Mouse (Mus musculus) 3T3-L1 (cell line): ENCODE data around the gene Lrrc8e.

Experiments
- DNase-seq: peaks from one replicate; pipeline ENCODE4 v3.0.0-alpha.2; 2015; ENCODE audit warnings: low read depth, low spot score

Lrrc8e gene

DNA sequence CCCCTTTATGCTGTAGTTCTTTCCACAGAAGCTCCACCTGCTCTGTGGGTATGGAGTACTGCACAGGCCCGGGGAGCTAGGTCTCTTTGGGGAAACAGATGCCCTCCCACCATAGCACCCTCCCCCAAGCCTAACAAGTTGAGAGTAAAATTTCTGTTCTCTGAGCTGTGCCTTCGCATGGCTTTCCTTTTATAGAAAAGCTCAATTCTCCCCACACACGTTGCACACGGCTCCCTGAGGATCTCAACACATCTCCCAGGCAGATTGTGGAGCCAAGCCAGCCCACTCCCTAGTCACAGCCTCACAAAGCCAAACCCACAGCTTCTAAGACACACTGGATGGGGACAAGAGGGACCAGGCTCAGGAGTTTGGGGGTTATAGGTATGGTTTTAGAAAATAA is 30.3 kb downstream of the Lrrc8e start:
- DNase-seq: no peak

DNA sequence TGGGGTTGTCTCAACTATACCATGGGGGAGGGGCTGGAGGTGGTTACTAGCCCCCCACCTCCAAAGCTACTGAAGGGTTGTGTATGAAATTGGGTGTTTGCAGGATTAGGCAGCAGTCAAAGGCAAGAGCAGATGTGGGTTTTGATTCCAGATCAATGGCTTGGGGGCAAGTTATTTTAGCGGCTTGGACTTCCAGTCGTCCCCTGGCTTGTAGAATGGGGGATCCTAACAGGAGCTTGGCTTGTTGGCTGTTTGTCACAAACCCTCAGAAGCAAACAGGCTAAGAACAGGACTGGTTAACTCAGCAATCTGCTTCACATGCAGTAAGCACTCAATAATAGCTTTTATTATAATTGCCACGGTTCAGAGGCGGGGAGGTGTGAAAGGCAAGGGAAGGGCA is 30.7 kb downstream of the Lrrc8e start:
- DNase-seq: no peak

DNA sequence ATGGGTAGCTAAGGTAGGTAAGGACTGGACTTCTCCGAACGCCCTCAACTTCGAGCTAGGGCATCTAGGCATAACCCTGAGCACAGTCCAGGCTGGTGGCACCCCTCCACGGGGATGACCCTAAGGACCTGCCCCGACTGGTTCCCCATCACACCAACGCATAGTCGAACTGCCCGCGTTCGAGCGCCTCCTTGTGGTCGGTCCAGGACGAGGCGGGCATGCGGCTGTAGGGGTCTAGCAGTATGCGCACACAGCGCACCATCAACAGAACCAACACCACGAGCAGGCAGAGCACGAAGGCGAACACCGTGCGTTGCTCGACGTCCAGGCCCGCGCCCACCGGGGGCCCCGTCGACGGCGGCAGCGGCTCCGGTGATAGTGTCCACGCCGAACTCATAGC is 31.6 kb downstream of the Lrrc8e start:
- DNase-seq: peak; percentile 89

DNA sequence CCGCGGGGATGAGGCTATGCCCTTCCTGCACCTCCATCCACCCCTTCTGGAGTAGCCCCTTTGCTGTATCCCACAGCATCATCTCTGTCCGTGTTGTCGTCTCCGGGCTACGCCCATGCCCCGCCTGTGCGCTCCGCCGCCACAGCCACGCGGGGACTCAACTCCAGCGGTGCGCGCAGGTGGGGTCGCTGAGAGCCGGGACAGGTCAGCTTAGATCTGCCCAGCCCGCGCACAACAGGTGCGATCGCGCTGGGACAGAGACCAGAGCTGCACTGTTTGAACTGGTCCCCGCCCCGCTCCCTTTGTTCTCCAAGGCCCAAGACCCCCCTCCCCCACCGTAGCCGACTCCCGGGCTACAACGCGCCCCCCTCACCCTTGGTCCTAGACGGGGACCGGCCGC is 32.1 kb downstream of the Lrrc8e start:
- no peak for DNase-seq

DNA sequence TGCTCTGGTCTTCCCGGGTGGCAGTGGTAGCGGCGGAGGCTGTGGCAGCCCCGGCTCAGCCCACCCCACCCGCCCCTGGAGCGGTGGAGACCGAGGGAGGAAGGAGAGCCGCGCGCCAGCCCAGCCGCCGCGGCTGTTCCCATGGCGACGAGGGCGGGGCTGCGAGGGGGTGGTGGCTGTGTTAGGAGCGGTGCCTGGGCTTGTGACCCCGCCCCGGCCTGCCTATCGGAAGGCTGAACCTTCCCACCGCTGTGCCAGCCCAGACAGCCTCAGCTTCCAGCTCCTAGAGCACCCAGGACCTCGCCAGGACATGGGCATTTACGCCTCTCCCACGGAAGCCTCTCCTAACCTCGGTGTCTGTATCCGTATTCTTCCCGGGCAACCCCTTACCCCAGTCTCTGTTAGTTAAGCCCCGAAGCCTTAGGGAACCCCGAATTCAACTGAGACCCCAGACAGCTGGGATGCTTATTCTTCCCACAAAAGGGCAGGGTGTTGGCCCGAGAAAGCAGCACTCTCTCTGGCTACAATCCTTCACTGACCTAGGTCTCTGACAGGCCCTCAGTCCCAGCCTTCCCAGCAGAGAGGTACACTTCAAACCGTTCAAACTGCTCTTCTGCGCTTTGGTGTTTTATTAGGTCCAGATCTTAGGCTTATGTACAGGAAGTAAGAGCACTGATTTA is 32.6 kb downstream of the Lrrc8e start, which contains the start of gene Ctxn1:
Gene Ctxn1, minus strand, starts transcription at position 150 of the 680 bp plus-strand sequence.
- peak; percentile 96 for DNase-seq

DNA sequence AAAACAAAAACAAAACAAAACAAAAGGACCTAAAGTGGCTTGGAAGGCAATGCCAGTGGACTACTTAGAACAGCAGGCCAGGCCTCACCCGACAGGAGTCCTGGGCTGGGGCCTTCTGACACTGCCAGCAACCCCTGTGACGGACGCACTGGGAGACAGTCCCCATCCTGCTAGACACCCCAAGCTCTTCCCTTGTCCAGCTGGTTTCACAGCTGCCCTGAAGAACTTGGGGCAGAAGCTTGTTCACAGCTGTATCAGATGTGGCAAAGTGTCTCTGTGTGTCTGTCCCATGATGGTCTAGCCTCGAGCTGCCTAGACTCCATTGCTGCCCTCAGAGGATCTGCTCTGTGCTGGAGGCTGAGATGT is 33.2 kb downstream of the Lrrc8e start:
- DNase-seq: no peak

DNA sequence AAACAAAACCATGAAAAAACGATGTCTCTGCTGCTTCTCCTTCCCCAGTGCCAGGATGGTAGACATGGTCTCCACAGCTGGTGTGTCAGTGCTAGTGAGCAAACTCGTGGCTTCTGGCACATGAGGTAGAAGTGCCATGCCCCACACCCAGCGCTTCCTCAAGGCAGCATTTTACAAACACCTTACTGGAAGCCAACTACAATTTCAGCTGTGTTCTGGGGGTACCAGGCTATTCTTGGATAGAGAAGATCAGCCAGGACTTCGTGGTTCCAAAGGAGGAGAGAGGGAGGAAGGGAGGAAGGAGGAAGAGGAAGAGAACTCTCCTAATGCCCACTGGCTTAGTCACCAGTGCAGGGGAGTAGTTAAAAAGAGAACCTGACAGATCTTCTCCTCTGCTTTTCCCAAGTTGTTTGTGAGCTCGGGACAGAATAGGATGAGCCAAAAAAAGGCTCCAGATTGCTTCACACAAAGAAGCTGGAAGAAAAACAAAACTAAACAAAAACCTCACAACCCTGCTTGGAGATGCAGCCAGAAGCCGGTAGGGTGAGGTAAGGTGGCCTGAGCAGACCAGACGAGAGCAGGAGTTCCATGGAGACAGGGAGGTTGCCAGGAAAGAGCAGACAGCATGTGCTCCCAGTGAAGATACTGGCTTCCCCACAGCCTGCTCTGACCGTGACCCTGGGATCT is 36.6 kb downstream of the Lrrc8e start:
- no peak for DNase-seq

DNA sequence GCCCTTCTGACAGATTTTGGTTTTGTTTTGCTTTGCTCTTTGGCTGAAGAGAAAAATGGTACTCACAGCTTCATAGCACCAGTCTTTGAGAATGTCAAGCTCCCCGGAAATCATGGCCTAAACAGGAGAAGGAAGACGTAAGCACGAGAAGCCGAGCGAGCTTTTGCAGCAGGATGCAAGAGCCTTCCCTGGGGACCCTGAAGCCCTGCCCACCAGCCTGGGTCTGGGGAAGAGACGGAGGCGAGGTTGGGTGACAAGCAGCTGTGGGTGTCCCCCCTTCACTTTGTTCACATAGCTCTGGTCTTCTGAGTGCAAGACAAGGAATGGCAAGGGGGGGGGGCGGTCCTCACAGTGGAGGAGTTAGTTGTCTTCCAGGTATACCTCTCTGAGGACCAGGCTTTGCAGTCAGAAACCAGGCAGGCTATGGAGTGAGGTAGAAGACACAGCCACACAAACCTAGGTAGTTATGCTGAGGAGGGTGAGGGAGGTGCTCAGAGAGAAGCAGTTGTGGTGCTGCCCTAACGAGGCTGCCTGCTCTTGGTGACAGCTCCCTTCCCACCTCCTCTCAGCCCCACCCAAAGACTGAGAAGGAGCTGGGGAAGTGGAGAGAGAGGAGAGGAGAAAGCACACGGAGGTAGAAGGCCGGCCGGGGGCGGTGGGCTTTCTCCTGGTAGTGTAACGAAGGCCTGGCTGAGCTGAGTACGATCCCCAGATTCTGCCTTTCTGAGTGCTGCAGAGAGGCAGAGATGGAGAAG is 38.7 kb downstream of the Lrrc8e start:
- DNase-seq: no peak

DNA sequence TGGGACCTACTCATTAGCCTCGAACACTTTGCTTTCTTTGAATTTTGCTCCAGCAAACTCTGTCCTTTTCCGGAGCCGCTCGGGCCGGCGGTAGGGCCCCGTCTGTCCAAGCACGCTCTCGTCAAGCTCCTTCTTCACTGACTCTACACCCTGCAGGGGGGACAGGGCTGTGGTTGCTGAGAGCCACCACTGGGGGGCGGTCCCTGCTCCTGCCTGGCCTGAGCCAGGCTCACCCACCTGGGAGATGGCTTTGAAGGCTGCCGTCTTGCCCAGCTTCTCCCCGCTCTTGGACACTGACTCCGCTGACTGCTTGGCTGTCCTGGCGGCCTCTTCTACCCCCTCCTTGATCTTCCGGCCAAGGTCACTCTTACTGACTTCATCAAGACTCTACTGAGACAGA is 41.0 kb downstream of the Lrrc8e start:
- no peak for DNase-seq

DNA sequence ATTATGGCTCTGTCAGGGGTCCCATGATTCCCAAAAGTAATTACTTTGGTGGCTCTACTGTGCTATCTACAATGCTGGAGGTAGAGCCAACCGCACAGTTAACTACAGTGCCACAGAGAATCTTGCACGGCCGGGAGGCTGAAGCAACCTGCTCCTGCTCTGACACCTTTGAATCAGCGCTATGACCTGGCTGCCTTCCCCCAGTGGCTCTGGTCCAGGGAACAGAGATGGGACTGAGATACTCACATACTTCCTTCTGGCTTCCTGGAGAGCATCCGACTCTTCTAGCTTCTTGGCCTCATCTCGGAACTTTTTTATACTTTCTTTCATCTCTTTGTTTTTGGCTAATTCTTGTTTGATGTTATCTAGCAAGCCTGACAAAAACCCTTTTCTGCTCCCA is 43.0 kb downstream of the Lrrc8e start:
- no peak for DNase-seq

DNA sequence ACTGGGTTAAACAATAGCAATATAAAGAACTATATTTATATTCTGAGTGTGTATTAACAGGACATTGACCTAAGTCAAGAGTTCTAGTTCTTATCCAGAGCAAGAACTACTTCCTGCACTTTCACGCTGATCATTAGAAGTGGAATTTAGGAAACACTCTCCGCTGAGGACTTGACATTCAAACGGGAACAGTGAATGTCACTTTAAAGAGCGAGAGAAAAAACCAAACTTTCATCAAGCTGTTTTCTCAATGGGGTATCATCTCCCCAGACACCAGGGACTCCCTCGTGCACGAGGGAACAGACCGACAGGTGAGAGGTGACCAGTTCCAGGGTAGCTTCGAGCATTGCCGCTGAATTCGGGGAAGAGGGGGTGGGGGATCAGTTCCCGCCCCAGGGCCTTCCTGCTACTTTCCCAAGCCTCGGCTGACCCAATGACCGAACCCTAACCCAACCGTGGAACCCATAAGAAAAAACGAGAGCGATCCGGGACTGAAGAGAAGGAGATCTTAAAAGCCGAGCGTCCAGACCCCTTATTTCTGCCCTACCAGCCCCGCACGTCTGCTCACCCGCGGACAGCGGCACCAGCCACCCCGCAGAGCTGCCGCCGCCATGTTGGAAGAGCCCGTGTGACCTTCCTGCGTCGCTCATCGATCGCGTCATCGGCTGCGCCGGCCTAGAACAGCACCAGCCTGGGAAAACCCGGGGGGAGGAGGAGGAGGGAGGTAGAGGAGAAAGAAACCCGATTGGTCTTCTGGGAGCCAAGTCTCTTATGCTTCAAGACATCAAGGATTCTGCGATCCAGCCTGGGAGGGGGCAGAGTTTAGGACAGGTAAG is 48.9 kb downstream of the Lrrc8e start, which contains the start of gene Timm44:
Gene Timm44, minus strand, starts transcription at position 639 of the 836 bp plus-strand sequence.
- DNase-seq: peak; percentile 98

DNA sequence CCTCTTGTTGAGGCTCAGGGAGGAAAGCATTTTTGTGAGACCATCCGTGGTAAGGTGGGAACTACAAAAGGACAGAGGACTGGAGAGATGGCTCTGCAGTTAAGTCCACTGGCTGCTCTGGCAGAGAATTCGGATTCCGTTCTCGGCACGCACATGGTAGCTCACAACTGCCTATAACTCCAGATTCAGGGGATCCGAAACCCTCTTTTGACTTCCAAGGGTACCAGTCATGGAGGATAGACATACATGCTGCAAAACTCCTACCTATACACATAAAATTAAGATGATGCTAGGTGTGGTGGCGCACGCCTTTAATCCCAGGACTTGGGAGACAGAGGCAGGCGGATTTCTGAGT is 49.5 kb downstream of the Lrrc8e start:
- DNase-seq: no peak
